Mouse (Mus musculus): ENCODE data around the gene Abhd5. TPM values are rescaled to one million over a fixed set of nuclear protein-coding genes. Genes with fewer than 3 reads are reported as not detected.

The Abhd5 gene
- polyA plus RNA-seq, 1 experiment from 2014 or later = 20.9 TPM

- WGBS = 24% methylated on average over 13 of the region's 13 CpGs
- H3K4me2 ChIP-seq = no peak overlapping the region
- no peaks in the 10 kb centered on the region for H3K27me3 ChIP-seq
- no peak overlapping the region for H3K4me3 ChIP-seq (replicated peaks)
- H3K9ac ChIP-seq = no peak overlapping the region
- ATAC-seq (replicated peaks; ENCODE audit: low FRiP score) = 0 out of 2 replicates have a peak, but pooled peaks have one; percentile 29
- no peak overlapping the region for H3K27ac ChIP-seq
- H3K4me1 ChIP-seq = 0 out of 2 replicates have a peak, but pooled peaks cover 2% of the 10 kb centered on the region
- H3K9me3 ChIP-seq (replicated peaks) = no peaks in the 10 kb centered on the region
- no peaks in the 10 kb centered on the region for H3K36me3 ChIP-seq
Measured at GRCm38 (mm10) chr9:122420772-122421764, 69.7 kb downstream of the Abhd5 start.

- 0 out of 2 replicates have a peak, but pooled peaks cover 2% of the 10 kb centered on the region for H3K4me1 ChIP-seq
- H3K9ac ChIP-seq = no peak overlapping the region
- no peaks in the 10 kb centered on the region for H3K27me3 ChIP-seq
- H3K27ac ChIP-seq = no peak overlapping the region
- no peak overlapping the region for H3K4me3 ChIP-seq (replicated peaks)
- no peak overlapping the region for H3K4me2 ChIP-seq
- H3K9me3 ChIP-seq (replicated peaks) = no peaks in the 10 kb centered on the region
- H3K36me3 ChIP-seq = no peaks in the 10 kb centered on the region
- no peak for ATAC-seq (replicated peaks; ENCODE audit: low FRiP score)
- 83% methylated on average over 8 of the region's 8 CpGs for WGBS
Measured at GRCm38 (mm10) chr9:122421911-122422310, 70.5 kb downstream of the Abhd5 start.

- whole genome bisulfite sequencing = 81% methylated on average over 14 of the region's 14 CpGs
- no peak overlapping the region for H3K4me3 ChIP-seq (replicated peaks)
- no peaks in the 10 kb centered on the region for H3K9me3 ChIP-seq (replicated peaks)
- no peak for ATAC-seq (replicated peaks; ENCODE audit: low FRiP score)
- 0 out of 2 replicates have a peak, but pooled peaks cover 2% of the 10 kb centered on the region for H3K4me1 ChIP-seq
- H3K4me2 ChIP-seq = no peak overlapping the region
- no peaks in the 10 kb centered on the region for H3K27me3 ChIP-seq
- no peaks in the 10 kb centered on the region for H3K36me3 ChIP-seq
- no peak overlapping the region for H3K9ac ChIP-seq
- no peak overlapping the region for H3K27ac ChIP-seq
Measured at GRCm38 (mm10) chr9:122422706-122423105, 71.3 kb downstream of the Abhd5 start.

- no peaks in the 10 kb centered on the region for H3K27me3 ChIP-seq
- H3K36me3 ChIP-seq = no peaks in the 10 kb centered on the region
- H3K4me3 ChIP-seq (replicated peaks) = no peak overlapping the region
- 0 out of 2 replicates have a peak, but pooled peaks cover 2% of the 10 kb centered on the region for H3K4me1 ChIP-seq
- H3K4me2 ChIP-seq = no peak overlapping the region
- 69% methylated on average over 6 of the region's 6 CpGs for WGBS
- no peak overlapping the region for H3K27ac ChIP-seq
- no peak overlapping the region for H3K9ac ChIP-seq
- no peak for ATAC-seq (replicated peaks; ENCODE audit: low FRiP score)
- no peaks in the 10 kb centered on the region for H3K9me3 ChIP-seq (replicated peaks)
Measured at GRCm38 (mm10) chr9:122423146-122423545, 71.7 kb downstream of the Abhd5 start.

GRCm38 (mm10) chr9:122424941-122425608 lies 73.7 kb downstream of the Abhd5 start:
- Histone ChIP-seq H3K4me3 (replicated peaks) (no peak overlapping the region), H3K9me3 (replicated peaks) (no peaks in the 10 kb centered on the region), H3K27me3 (no peaks in the 10 kb centered on the region), H3K27ac (no peak overlapping the region), H3K9ac (no peak overlapping the region), H3K4me1 (0 out of 2 replicates have a peak, but pooled peaks cover 2% of the 10 kb centered on the region), H3K4me2 (no peak overlapping the region), H3K36me3 (no peaks in the 10 kb centered on the region)
- 47% methylated on average over 14 of the region's 14 CpGs for WGBS
- ATAC-seq (replicated peaks; ENCODE audit: low FRiP score) = no peak

- Histone ChIP-seq H3K9ac (no peak overlapping the region), H3K4me2 (no peak overlapping the region), H3K4me3 (replicated peaks) (no peak overlapping the region), H3K4me1 (0 out of 2 replicates have a peak, but pooled peaks cover 2% of the 10 kb centered on the region), H3K36me3 (no peaks in the 10 kb centered on the region), H3K27ac (no peak overlapping the region), H3K27me3 (no peaks in the 10 kb centered on the region), H3K9me3 (replicated peaks) (no peaks in the 10 kb centered on the region)
- no peak for ATAC-seq (replicated peaks; ENCODE audit: low FRiP score)
- WGBS = 66% methylated on average over 12 of the region's 12 CpGs
Measured at GRCm38 (mm10) chr9:122429058-122429649, 77.7 kb downstream of the Abhd5 start.

GRCm38 (mm10) chr9:122429685-122430084 lies 78.3 kb downstream of the Abhd5 start:
- Histone ChIP-seq H3K36me3 (no peaks in the 10 kb centered on the region), H3K27me3 (no peaks in the 10 kb centered on the region), H3K27ac (no peak overlapping the region), H3K9ac (no peak overlapping the region), H3K4me3 (replicated peaks) (no peak overlapping the region), H3K4me1 (0 out of 2 replicates have a peak, but pooled peaks cover 2% of the 10 kb centered on the region), H3K4me2 (no peak overlapping the region), H3K9me3 (replicated peaks) (no peaks in the 10 kb centered on the region)
- ATAC-seq (replicated peaks; ENCODE audit: low FRiP score) = no peak
- 63% methylated on average over 1 of the region's 1 CpGs for WGBS

Other genes with a start within 250 kb of the Abhd5 start
- gene Snrk, start 234.3 kb upstream of the Abhd5 start, polyA plus RNA-seq (2015; fragmentation: Nextera tagmentation; extraction: Ambion mirVana) = 59.8 and 62.7 TPM in 2 replicates
- 32.0 and 36.2 TPM in 2 replicates for gene Ano10, start 57.2 kb upstream of the Abhd5 start, polyA plus RNA-seq (2015; fragmentation: Nextera tagmentation; extraction: Ambion mirVana)

All from kidney, embryonic 15.5 days (tissue).